Mouse (Mus musculus) heart, embryonic 11.5 days (tissue): ENCODE results near the gene Casc3. TPM values are rescaled to one million over a fixed set of nuclear protein-coding genes. Genes with fewer than 3 reads are reported as not detected.
A peak's percentile ranks its signal among the peaks of the same experiment; 100 is the strongest.

Experiments used
- ATAC-seq: fragments of 200-750 bp; cut with Nextera tagmentation; replicated peaks from 2 replicates; pipeline ENCODE4 v1.8.0; 2017; ENCODE audit warnings: moderate library complexity; ENCODE audit not compliant: insufficient number of reproducible peaks, low FRiP score, low TSS enrichment
- H3K27ac ChIP-seq: fragments of 300-500 bp; sonication (generic); 2 replicates; pipeline ENCODE4 v1.5.1; 2014; ENCODE audit warnings: mild to moderate bottlenecking, low read depth, low read length
- H3K27me3 ChIP-seq: fragments of 300-500 bp; sonication (generic); 2 replicates; pipeline ENCODE4 v1.6.1; 2014; ENCODE audit warnings: mild to moderate bottlenecking, low read length, mixed read lengths; ENCODE audit not compliant: control insufficient read depth, insufficient read depth
- H3K36me3 ChIP-seq: fragments of 300-500 bp; sonication (generic); 2 replicates; pipeline ENCODE4 v1.6.1; 2014; ENCODE audit warnings: mild to moderate bottlenecking, low read length, moderate library complexity, mixed read lengths; ENCODE audit not compliant: control insufficient read depth, insufficient read depth
- H3K4me1 ChIP-seq: fragments of 300-500 bp; sonication (generic); 2 replicates; pipeline ENCODE4 v1.6.1; 2014; ENCODE audit warnings: low read length; ENCODE audit not compliant: control insufficient read depth, insufficient read depth
- H3K4me2 ChIP-seq: fragments of 300-500 bp; sonication (generic); 2 replicates; pipeline ENCODE4 v1.6.1; 2014; ENCODE audit warnings: mild to moderate bottlenecking, moderate library complexity
- H3K4me3 ChIP-seq: fragments of 300-500 bp; sonication (generic); 2 replicates; pipeline ENCODE4 v1.5.1; 2014; ENCODE audit warnings: low read depth, low read length
- H3K9ac ChIP-seq: fragments of 300-500 bp; sonication (generic); 2 replicates; pipeline ENCODE4 v1.6.1; 2014; ENCODE audit warnings: mild to moderate bottlenecking, low read depth, low read length, moderate library complexity
- H3K9me3 ChIP-seq: fragments of 300-500 bp; sonication (generic); replicated peaks from 2 replicates; pipeline ENCODE4 v1.6.1; 2016; ENCODE audit warnings: low read length; ENCODE audit not compliant: control insufficient read depth
- WGBS: fragments of 180-500 bp; shearing (Covaris S2); extraction: QIAGEN DNeasy Blood & Tissue Kit; methylation state at CpG from one replicate; pipeline ENCODE4 v1.1.7; 2014; ENCODE audit not compliant: insufficient replicate concordance; 5-methylcytosine and 5-hydroxymethylcytosine counted together
- polyA plus RNA-seq: library from polyadenylated mRNA; unstranded; fragments of >200 nt; fragmentation: Nextera tagmentation; extraction: Ambion mirVana; gene quantifications from 2 replicates; pipeline ENCODE4 v1.2.1, GENCODE M21; 2014

Gene Casc3
- polyA plus RNA-seq, 1 experiment from 2014 or later, result 22.2 TPM

DNA sequence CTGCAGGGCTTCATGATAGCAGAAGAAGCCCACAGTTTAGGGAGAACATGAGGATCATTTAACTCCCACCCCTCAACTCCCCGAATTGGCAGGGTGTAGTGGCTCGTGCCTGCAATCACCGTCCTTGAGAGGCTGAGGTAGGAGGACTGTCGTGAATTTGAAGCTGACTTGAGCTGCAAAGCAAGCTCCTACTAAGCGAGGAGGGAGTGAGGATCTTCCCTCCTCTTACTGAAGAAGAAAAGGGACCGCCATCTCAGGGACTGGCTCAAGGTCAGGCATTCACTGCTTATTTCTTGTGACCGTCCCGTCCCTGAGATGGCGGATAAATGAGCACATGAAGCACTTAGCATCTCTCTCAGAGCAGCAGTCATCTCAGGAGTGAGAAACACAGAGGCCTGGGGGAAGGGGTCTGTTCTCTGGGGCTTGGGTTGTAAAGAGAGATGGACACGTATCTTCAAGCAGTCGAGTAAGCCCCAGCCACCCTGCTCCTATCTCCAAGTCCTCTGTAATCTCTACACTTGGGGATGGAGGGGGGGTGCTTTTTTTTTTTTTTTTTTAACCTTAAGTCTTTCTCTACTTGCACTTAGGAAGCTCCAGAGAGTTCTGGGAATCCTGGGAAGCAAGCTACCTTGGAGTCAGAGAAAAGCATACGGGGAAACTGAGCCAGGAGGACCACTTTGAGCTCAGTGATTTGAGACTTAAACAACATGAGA, 28.5 kb upstream of the Casc3 start:
- H3K4me2 ChIP-seq, result peak overlapping the region; percentile 78
- no peaks in the 10 kb centered on the region for H3K27me3 ChIP-seq
- H3K27ac ChIP-seq, result peak overlapping the region; percentile 92
- no peak for ATAC-seq
- 0 out of 2 replicates have a peak, but pooled peaks cover 1% of the 10 kb centered on the region for H3K36me3 ChIP-seq
- H3K4me3 ChIP-seq, result peak overlapping the region; percentile 46
- 28% methylated on average over 12 of the region's 12 CpGs for WGBS
- peaks cover 58% of the 10 kb centered on the region for H3K4me1 ChIP-seq
- H3K9me3 ChIP-seq, result no peaks in the 10 kb centered on the region
- peak overlapping the region; percentile 72 for H3K9ac ChIP-seq

GRCm38 (mm10) chr11:98776843-98777590, 27.7 kb upstream of the Casc3 start:
- 17% methylated on average over 9 of the region's 9 CpGs for WGBS
- H3K9me3 ChIP-seq, result no peaks in the 10 kb centered on the region

DNA sequence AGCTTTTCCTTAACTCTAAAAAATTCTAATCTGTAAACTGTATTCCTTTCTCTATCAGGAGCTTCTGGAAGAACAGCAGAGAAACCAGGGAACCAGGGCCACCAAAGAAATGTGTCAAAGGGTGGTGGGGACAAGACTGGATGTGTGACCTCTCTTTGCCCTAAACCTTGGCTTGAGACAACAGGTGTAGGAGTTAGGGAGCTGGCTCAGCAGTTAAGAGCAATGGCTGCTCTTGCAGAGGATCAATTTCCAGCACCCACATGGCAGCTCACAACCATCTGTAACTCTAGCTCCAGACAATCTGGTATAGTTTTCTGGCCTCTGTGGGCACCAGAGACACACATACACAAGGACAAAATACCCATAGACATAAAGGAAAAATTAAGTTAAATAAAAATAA, 26.8 kb upstream of the Casc3 start:
- Histone ChIP-seq H3K4me1 (peaks cover 57% of the 10 kb centered on the region), H3K36me3 (no peaks in the 10 kb centered on the region), H3K4me3 (no peak overlapping the region), H3K9ac (no peak overlapping the region), H3K4me2 (no peak overlapping the region), H3K27ac (peak overlapping the region; percentile 92), H3K27me3 (no peaks in the 10 kb centered on the region), H3K9me3 (no peaks in the 10 kb centered on the region)
- ATAC-seq, result no peak

More at GRCm38 (mm10) chr11:98776843-98777590, 27.7 kb upstream of the Casc3 start:
- H3K27ac ChIP-seq, result peak overlapping the region; percentile 92
- H3K4me1 ChIP-seq, result peaks cover 57% of the 10 kb centered on the region
- 0 out of 2 replicates have a peak overlapping the region, but pooled peaks have one; percentile 2 for H3K4me3 ChIP-seq
- H3K36me3 ChIP-seq, result no peaks in the 10 kb centered on the region
- no peaks in the 10 kb centered on the region for H3K27me3 ChIP-seq
- no peak for ATAC-seq
- peak overlapping the region; percentile 72 for H3K9ac ChIP-seq
- peak overlapping the region; percentile 78 for H3K4me2 ChIP-seq

DNA sequence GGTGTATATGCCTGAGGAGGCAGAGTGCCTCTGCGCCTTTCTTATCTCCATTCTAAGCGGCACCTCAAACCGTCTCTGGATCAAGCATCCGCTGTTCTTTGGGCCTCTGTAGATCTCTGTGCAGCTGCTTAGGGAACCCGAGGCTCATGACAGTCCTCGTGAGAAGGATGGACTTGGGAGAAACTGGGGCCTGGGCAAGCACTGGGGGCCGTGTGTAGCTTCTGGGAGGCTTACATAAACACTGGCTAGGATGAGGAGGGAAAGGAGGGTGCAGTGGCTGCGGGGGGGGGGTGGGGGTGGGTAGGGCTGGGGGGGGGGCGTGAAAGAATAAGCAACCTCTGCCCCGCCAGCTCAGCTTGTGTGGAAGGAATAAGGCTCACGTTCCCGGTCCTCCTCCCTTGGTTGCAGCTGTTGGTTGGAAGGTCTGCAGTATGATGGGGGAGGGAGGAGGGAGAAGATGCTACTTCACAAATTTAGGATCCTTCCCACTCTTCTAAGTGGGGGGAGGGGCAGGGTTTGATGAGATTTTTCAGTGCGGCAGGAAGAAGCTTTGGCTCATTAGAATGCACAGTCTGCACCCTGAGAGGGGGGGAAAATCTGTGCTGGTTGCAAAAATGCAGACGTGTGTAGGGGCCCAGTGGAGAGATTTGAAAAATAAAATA, 22.7 kb upstream of the Casc3 start:
- ATAC-seq, result no peak
- no peaks in the 10 kb centered on the region for H3K27me3 ChIP-seq
- peak overlapping the region; percentile 67; the same call in 1 of the 2 replicates for H3K9ac ChIP-seq
- H3K4me2 ChIP-seq, result peak overlapping the region; percentile 69
- H3K4me3 ChIP-seq, result no peak overlapping the region
- H3K27ac ChIP-seq, result peak overlapping the region; percentile 96
- 15% methylated on average over 13 of the region's 14 CpGs for WGBS
- H3K9me3 ChIP-seq, result no peaks in the 10 kb centered on the region
- peaks cover 62% of the 10 kb centered on the region for H3K4me1 ChIP-seq
- H3K36me3 ChIP-seq, result no peaks in the 10 kb centered on the region

DNA sequence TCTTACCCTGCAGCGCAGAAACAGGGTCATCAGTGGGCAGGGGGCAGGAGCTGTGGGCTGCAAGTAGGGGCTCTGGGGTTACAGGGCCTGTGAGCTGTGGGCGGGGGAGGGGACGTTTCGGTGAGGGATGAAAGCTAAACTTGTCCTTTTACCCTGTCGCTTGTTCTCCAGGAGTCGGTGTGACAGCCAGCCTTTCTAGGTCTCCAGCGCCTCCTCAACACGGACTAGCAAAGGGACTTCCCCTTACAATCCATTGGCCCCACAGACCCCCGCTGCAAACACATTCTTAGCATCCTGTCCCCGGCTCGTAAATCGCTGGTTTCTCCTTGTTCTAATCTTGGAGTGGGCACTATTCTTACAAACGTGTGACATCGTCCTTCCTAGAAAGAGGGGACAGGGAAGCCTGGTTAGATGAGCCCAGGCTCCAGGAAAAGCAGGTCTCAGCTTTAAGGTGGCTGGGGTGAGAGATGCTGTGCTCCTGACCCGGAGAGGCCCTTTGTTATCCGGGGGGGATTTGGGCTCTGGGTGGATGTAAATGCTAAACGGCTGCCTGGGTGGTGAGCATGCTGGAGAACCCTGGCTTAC, 22.0 kb upstream of the Casc3 start:
- H3K4me3 ChIP-seq, result peak overlapping the region; percentile 35
- peak overlapping the region; percentile 96 for H3K27ac ChIP-seq
- peaks cover 61% of the 10 kb centered on the region for H3K4me1 ChIP-seq
- peak overlapping the region; percentile 67 for H3K9ac ChIP-seq
- no peaks in the 10 kb centered on the region for H3K36me3 ChIP-seq
- WGBS, result 4% methylated on average over 17 of the region's 17 CpGs
- peak overlapping the region; percentile 69 for H3K4me2 ChIP-seq
- H3K27me3 ChIP-seq, result no peaks in the 10 kb centered on the region
- ATAC-seq, result no peak
- no peaks in the 10 kb centered on the region for H3K9me3 ChIP-seq

- Histone ChIP-seq H3K27me3 (no peaks in the 10 kb centered on the region), H3K9me3 (no peaks in the 10 kb centered on the region), H3K27ac (peak overlapping the region; percentile 96), H3K4me2 (peak overlapping the region; percentile 69), H3K9ac (peak overlapping the region; percentile 67), H3K36me3 (no peaks in the 10 kb centered on the region), H3K4me1 (peaks cover 59% of the 10 kb centered on the region), H3K4me3 (peak overlapping the region; percentile 35)
- peak; percentile 68; the same call in 1 of the 2 replicates for ATAC-seq
- WGBS, result under 1% methylated on average over 19 of the region's 20 CpGs
These were observed 21.4 kb upstream of the Casc3 start for GRCm38 (mm10) chr11:98783236-98783696.

GRCm38 (mm10) chr11:98784139-98784538, 20.6 kb upstream of the Casc3 start:
- Histone ChIP-seq H3K9ac (no peak overlapping the region), H3K4me1 (peaks cover 61% of the 10 kb centered on the region), H3K27ac (peak overlapping the region; percentile 96), H3K4me3 (no peak overlapping the region), H3K36me3 (no peaks in the 10 kb centered on the region), H3K4me2 (no peak overlapping the region), H3K27me3 (no peaks in the 10 kb centered on the region), H3K9me3 (no peaks in the 10 kb centered on the region)
- 58% methylated on average over 4 of the region's 4 CpGs for WGBS
- no peak for ATAC-seq

GRCm38 (mm10) chr11:98785214-98785613, 19.5 kb upstream of the Casc3 start:
- Histone ChIP-seq H3K36me3 (no peaks in the 10 kb centered on the region), H3K9ac (peak overlapping the region; percentile 64; the same call in 1 of the 2 replicates), H3K27ac (peak overlapping the region; percentile 97), H3K4me1 (peaks cover 65% of the 10 kb centered on the region), H3K27me3 (no peaks in the 10 kb centered on the region), H3K4me2 (peak overlapping the region; percentile 58), H3K4me3 (no peak overlapping the region), H3K9me3 (no peaks in the 10 kb centered on the region)
- 50% methylated on average over 10 of the region's 10 CpGs for WGBS
- ATAC-seq, result no peak
